Mouse (Mus musculus): ENCODE results near the gene Gsta4.
"Not testable (repeated sequence)": the region's sequence is repeated elsewhere in the genome, so short reads cannot be mapped to it uniquely, and the experiment has no call there.

The Gsta4 gene

DNA sequence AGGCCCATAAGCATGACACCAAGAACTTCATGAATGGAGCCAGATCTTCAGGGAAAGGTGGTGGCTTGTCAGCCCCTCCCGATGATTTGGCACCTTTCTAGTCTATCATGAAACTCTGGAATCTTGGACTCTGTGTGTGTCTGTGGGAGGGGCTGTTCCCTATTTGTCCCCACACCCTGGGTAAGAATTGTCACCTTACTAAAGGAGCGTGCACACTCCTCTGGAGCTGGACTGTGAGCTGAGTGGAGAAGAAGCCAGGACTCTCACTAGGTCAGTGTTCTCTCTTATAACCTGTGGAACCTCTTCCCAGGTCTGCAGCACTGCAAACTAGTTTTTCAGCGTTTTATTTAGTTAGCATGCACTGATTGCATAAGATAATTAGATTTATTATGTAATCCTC is 47.9 kb downstream of the Gsta4 start, which contains the start of gene Gsta1:
TSS of gene Gsta1 (plus strand) at position 196 of the 400 bp plus-strand sequence.
- DNase-seq (ENCODE audit: low spot score in 2 of 2): not testable (repeated sequence)

DNA sequence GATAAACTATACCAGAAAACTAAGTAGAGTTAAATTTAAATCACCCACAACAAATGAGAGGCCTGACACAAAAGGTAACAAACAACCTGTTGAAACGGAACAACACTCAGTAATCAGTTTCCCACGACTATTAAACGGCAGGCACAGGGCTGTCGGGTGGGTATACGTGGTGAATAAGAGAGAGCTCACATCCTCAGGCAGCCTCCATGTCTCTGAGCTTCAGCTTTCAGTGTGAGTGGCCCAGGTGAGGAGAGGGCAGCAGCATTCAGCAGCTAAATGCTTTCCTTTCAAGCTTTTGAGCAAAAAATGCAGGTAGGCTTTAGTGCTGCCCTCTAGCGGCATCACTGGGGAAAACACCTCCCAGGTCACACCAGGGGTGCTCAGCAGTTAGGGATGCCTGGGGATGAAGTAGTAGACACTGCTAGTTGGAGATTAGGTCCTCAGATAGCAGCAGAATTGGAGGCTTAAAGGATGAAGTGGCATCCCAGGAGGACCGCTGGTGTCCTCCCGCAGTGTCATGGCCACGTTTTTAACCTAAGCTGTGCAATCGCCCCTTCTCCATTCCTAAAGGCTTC is 50.6 kb downstream of the Gsta4 start:
- not testable (repeated sequence) for DNase-seq (ENCODE audit: low spot score in 2 of 2)

DNA sequence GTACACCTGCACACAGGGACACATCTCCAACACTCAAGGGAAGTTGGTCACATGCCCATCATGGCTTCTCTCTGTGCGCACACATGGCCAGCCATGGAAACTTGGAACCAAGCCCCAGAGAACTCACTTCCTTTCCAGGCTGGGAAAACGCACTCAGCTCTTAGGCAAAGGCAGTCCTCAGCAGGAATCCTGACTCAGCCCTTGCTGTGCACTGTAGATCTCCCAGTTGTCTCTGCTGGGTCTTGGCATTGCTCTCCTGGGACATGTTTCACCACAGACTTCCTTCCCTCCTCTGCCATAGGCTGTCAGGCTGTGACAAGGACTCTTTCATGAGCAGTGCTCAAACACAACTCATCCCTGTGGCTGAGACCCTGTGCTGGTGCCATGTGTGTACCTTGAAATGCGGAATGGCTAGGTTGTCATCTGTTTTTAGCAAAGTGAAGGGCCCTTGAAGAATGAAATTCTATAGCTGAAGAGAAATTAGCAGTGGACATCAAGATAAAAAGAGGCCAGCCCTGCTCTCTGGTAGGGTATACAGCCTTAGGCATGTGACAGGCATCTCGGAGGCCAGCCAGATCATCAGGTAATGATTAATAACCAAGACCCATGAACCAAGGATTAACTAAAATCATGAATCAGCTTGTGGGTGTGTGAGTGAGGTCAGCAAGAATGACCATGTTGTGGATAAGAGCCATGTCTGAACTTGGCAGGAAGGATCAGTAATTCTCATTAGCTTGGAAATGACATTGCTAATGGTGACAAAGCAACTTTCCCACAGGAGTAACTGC is 73.3 kb downstream of the Gsta4 start:
- DNase-seq (ENCODE audit: low spot score in 2 of 2): peak in 1 of 2 experiments; percentile 5

DNA sequence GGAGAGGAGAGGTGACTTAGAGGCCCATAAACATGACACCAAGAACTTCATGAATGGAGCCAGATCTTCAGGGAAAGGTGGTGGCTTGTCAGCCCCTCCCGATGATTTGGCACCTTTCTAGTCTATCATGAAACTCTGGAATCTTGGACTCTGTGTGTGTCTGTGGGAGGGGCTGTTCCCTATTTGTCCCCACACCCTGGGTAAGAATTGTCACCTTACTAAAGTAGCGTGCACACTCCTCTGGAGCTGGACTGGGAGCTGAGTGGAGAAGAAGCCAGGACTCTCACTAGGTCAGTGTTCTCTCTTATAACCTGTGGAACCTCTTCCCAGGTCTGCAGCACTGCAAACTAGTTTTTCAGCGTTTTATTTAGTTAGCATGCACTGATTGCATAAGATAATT is 74.3 kb downstream of the Gsta4 start, which contains the start of gene Gm3776:
TSS of gene Gm3776 (plus strand) at position 216 of the 400 bp plus-strand sequence.
- DNase-seq (ENCODE audit: low spot score in 2 of 2): not testable (repeated sequence)

All from heart, adult 9 months (tissue).